Mouse (Mus musculus): ENCODE measurements around the gene Lgalsl.

Gene Lgalsl

GRCm38 (mm10) chr11:20778861-20779563 is 51.8 kb downstream of the Lgalsl start:
- DNase-seq, result no peak

GRCm38 (mm10) chr11:20778298-20778697 is 52.6 kb downstream of the Lgalsl start:
- DNase-seq, result no peak

- no peak for DNase-seq
Observed at GRCm38 (mm10) chr11:20776668-20777067, 54.2 kb downstream of the Lgalsl start.

All from thymus, postnatal 14 days (tissue).